9 mouse cellular contexts compared by ENCODE assay signal in genomic region chr1:36737300-36737699, GRCm38 (mm10). TPM values are rescaled to one million over a fixed set of nuclear protein-coding genes. Genes with fewer than 3 reads are reported as not detected.
A peak's percentile ranks its signal among the peaks of the same experiment; 100 is the strongest.
DNase-seq lines count a peak whose midpoint lies in the region; ATAC-seq lines count a peak whose summit lies in the region.
"Had no signal": no experiment of that assay in that cellular context is flagged by ENCODE, and none has a peak within 500 bp of the region (broad histone marks: within the 10 kb centered on the region; RNA-seq: fewer than 3 reads in every experiment).

No protein-coding gene starts in this region.

- H3K27ac ChIP-seq in kidney, embryonic 14.5 days (ENCODE audit: low read depth, low read length) = no peak overlapping the region
- H3K27ac ChIP-seq in liver, embryonic 11.5 days (ENCODE audit: low read depth, low read length) = no peak overlapping the region

- ATAC-seq in activated CD4-positive, CD25-positive, alpha-beta regulatory T cell, adult 4 months = peak; percentile 66
- peak; percentile 35; the same call in 1 of the 2 replicates for ATAC-seq in kidney, embryonic 14.5 days (ENCODE audit: low FRiP score, low TSS enrichment)
- 0 out of 2 replicates have a peak, but pooled peaks have one; percentile 31 for ATAC-seq in liver, embryonic 11.5 days (replicated peaks; ENCODE audit: low FRiP score)

- H3K9me3 ChIP-seq in kidney, embryonic 14.5 days (ENCODE audit: control insufficient read depth, low read length) = no peaks in the 10 kb centered on the region
- no peaks in the 10 kb centered on the region for H3K9me3 ChIP-seq in liver, embryonic 11.5 days (ENCODE audit: control insufficient read depth, low read length)

- 11% methylated on average over 4 of the region's 4 CpGs for WGBS in kidney, embryonic 14.5 days
- WGBS in liver, embryonic 11.5 days = 14% methylated on average over 4 of the region's 4 CpGs

- peak; percentile 86 to 90 for DNase-seq in B cell, adult 2 months
- DNase-seq in cerebellum, postnatal 4 days (ENCODE audit: low spot score in 2 of 2) = peak; percentile 71 to 81
- DNase-seq in gastrocnemius, postnatal 14 days = peak; percentile 81
- peak; percentile 63 for DNase-seq in liver, embryonic 11.5 days (ENCODE audit: low spot score)
- peak; percentile 35 for DNase-seq in ovary, adult 18-20 months (ENCODE audit: low spot score)
- peak; percentile 86 for DNase-seq in thymus, postnatal 0 days (ENCODE audit: low spot score)

- no peak overlapping the region for H3K4me3 ChIP-seq in kidney, embryonic 14.5 days (ENCODE audit: low read length)
- no peak overlapping the region for H3K4me3 ChIP-seq in liver, embryonic 11.5 days (ENCODE audit: low read depth, low read length)

- H3K4me2 ChIP-seq in kidney, embryonic 14.5 days (replicated peaks; ENCODE audit: low read depth, low read length) = no peak overlapping the region
- no peak overlapping the region for H3K4me2 ChIP-seq in liver, embryonic 11.5 days

- no peak overlapping the region for H3K9ac ChIP-seq in kidney, embryonic 14.5 days (ENCODE audit: low read depth, low read length)
- no peak overlapping the region for H3K9ac ChIP-seq in liver, embryonic 11.5 days (ENCODE audit: low read depth, low read length)

- no peaks in the 10 kb centered on the region for H3K4me1 ChIP-seq in kidney, embryonic 14.5 days (ENCODE audit: control insufficient read depth, insufficient read depth, low read length)
- no peaks in the 10 kb centered on the region for H3K4me1 ChIP-seq in liver, embryonic 11.5 days (replicated peaks; ENCODE audit: control insufficient read depth, insufficient read depth, low read length)

- no peaks in the 10 kb centered on the region for H3K36me3 ChIP-seq in kidney, embryonic 14.5 days (ENCODE audit: control insufficient read depth, insufficient read depth, low read length)
- H3K36me3 ChIP-seq in liver, embryonic 11.5 days (ENCODE audit: control insufficient read depth, insufficient read depth, low read length) = no peaks in the 10 kb centered on the region

- no peaks in the 10 kb centered on the region for H3K27me3 ChIP-seq in kidney, embryonic 14.5 days (ENCODE audit: control insufficient read depth, insufficient read depth, low read length)
- peaks cover 5% of the 10 kb centered on the region for H3K27me3 ChIP-seq in liver, embryonic 11.5 days (replicated peaks; ENCODE audit: control insufficient read depth, insufficient read depth, low read length)

- intact Hi-C loops in gastrocnemius, postnatal 14 days (cut with DNase I; ENCODE audit: low total_unique reads) = no loop called here

RNA-seq across cellular contexts. Expression of gene Actr1b, which starts 23.1 kb away (rescaled TPM):
- polyA plus RNA-seq in activated CD4-positive, CD25-positive, alpha-beta regulatory T cell, adult 4 months (2017; shearing (Covaris generic)) = 10 to 100 TPM; 41.9 to 51.7 TPM
- 100 to 1,000 TPM; 142 to 143 TPM for total RNA-seq in gastrocnemius, postnatal 14 days (2021)
- 59.9 and 93.0 TPM in 2 replicates for polyA plus RNA-seq in kidney, embryonic 14.5 days (2014; fragmentation: Nextera tagmentation; extraction: Ambion mirVana)
- 74.1 and 81.0 TPM in 2 replicates for polyA plus RNA-seq in liver, embryonic 11.5 days (2014; fragmentation: Nextera tagmentation; extraction: Ambion mirVana)
- polyA plus RNA-seq in thymus, postnatal 0 days (2015; fragmentation: Nextera tagmentation; extraction: Ambion mirVana) = 59.3 and 62.0 TPM in 2 replicates

RNA-seq across cellular contexts. Expression of gene Zap70, which starts 24.3 kb away (rescaled TPM):
- polyA plus RNA-seq in activated CD4-positive, CD25-positive, alpha-beta regulatory T cell, adult 4 months (2017; shearing (Covaris generic)) = 100 to 1,000 TPM; 171 to 269 TPM
- under 1 TPM in 1 of 2 experiments, not detected in 1; 0.39 TPM for total RNA-seq in gastrocnemius, postnatal 14 days (2021)
- 0.18 and 0.46 TPM in 2 replicates for polyA plus RNA-seq in kidney, embryonic 14.5 days (2014; fragmentation: Nextera tagmentation; extraction: Ambion mirVana)
- 0.16 and 0.19 TPM in 2 replicates for polyA plus RNA-seq in liver, embryonic 11.5 days (2014; fragmentation: Nextera tagmentation; extraction: Ambion mirVana)
- 118 and 123 TPM in 2 replicates for polyA plus RNA-seq in thymus, postnatal 0 days (2015; fragmentation: Nextera tagmentation; extraction: Ambion mirVana)

RNA-seq across cellular contexts. Expression of gene 4933424G06Rik, which starts 27.4 kb away (rescaled TPM):
- not detected for polyA plus RNA-seq in activated CD4-positive, CD25-positive, alpha-beta regulatory T cell, adult 4 months (2017; shearing (Covaris generic))
- total RNA-seq in gastrocnemius, postnatal 14 days (2021) = under 1 TPM; 0.37 to 0.38 TPM
- polyA plus RNA-seq in kidney, embryonic 14.5 days (2014; fragmentation: Nextera tagmentation; extraction: Ambion mirVana) = 0.34 TPM in 1 of 2 replicates, not detected in the other
- not detected in 2 replicates for polyA plus RNA-seq in liver, embryonic 11.5 days (2014; fragmentation: Nextera tagmentation; extraction: Ambion mirVana)
- 0.13 TPM in 1 of 2 replicates, not detected in the other for polyA plus RNA-seq in thymus, postnatal 0 days (2015; fragmentation: Nextera tagmentation; extraction: Ambion mirVana)
- polyA plus RNA-seq: gonadal fat pad, adult 2 months had no signal

RNA-seq across cellular contexts. Expression of gene Cox5b, which starts 46.1 kb away (rescaled TPM):
- polyA plus RNA-seq in activated CD4-positive, CD25-positive, alpha-beta regulatory T cell, adult 4 months (2017; shearing (Covaris generic)) = 100 to 1,000 TPM; 325 to 418 TPM
- 1,000 to 10,000 TPM; 1,379 to 1,478 TPM for total RNA-seq in gastrocnemius, postnatal 14 days (2021)
- polyA plus RNA-seq in kidney, embryonic 14.5 days (2014; fragmentation: Nextera tagmentation; extraction: Ambion mirVana) = 659 and 772 TPM in 2 replicates
- polyA plus RNA-seq in liver, embryonic 11.5 days (2014; fragmentation: Nextera tagmentation; extraction: Ambion mirVana) = 752 and 790 TPM in 2 replicates
- 679 and 701 TPM in 2 replicates for polyA plus RNA-seq in thymus, postnatal 0 days (2015; fragmentation: Nextera tagmentation; extraction: Ambion mirVana)

RNA-seq across cellular contexts. Expression of gene Fam178b, which starts 54.3 kb away (rescaled TPM):
- polyA plus RNA-seq in activated CD4-positive, CD25-positive, alpha-beta regulatory T cell, adult 4 months (2017; shearing (Covaris generic)) = not detected
- total RNA-seq in gastrocnemius, postnatal 14 days (2021) = 1 to 10 TPM in 1 of 2 experiments, under 1 TPM in 1; 0.91 to 4.2 TPM
- 1.2 and 1.3 TPM in 2 replicates for polyA plus RNA-seq in kidney, embryonic 14.5 days (2014; fragmentation: Nextera tagmentation; extraction: Ambion mirVana)
- 0.22 and 0.30 TPM in 2 replicates for polyA plus RNA-seq in liver, embryonic 11.5 days (2014; fragmentation: Nextera tagmentation; extraction: Ambion mirVana)
- 0.52 and 1.7 TPM in 2 replicates for polyA plus RNA-seq in thymus, postnatal 0 days (2015; fragmentation: Nextera tagmentation; extraction: Ambion mirVana)

Comparison
In these comparisons a context has a peak if more than half of its experiments do, and no peak if none do; other contexts are left out.
1. DNase-seq: peak in every context shown above with its lines; median percentile 88 in B cell, adult 2 months; 86 in thymus, postnatal 0 days; 81 in gastrocnemius, postnatal 14 days; 76 in cerebellum, postnatal 4 days; 63 in liver, embryonic 11.5 days; 35 in ovary, adult 18-20 months.
2. RNA of gene Zap70, which starts 24.3 kb away (polyA plus RNA-seq): 171 to 269 TPM in activated CD4-positive, CD25-positive, alpha-beta regulatory T cell, adult 4 months and 118 to 123 TPM in thymus, postnatal 0 days; 0.18 to 0.46 TPM in kidney, embryonic 14.5 days and 0.16 to 0.19 TPM in liver, embryonic 11.5 days; every median in the first group is over 10 times any median in the second.
3. Peak in every context shown above with its lines, with median percentiles within 50 percentile points of each other: ATAC-seq.